Mouse (Mus musculus) kidney, embryonic 14.5 days (tissue): ENCODE data around the gene Ctnnbl1. TPM values are rescaled to one million over a fixed set of nuclear protein-coding genes. Genes with fewer than 3 reads are reported as not detected.

Experiments used
- ATAC-seq: fragments of 200-750 bp; cut with Nextera tagmentation; 2 replicates; pipeline ENCODE4 v1.8.0; 2017; ENCODE audit warnings: moderate number of reproducible peaks, mild to moderate bottlenecking, moderate TSS enrichment, moderate library complexity; ENCODE audit not compliant: low FRiP score, low TSS enrichment
- H3K27ac ChIP-seq: fragments of 300-500 bp; sonication (generic); 2 replicates; pipeline ENCODE4 v1.5.1; 2014; ENCODE audit warnings: low read depth, mild to moderate bottlenecking, low read length, moderate library complexity, mixed read lengths
- H3K27me3 ChIP-seq: fragments of 300-500 bp; sonication (generic); 2 replicates; pipeline ENCODE4 v1.6.1; 2014; ENCODE audit warnings: mild to moderate bottlenecking, low read length; ENCODE audit not compliant: control insufficient read depth, insufficient read depth
- H3K36me3 ChIP-seq: fragments of 300-500 bp; sonication (generic); 2 replicates; pipeline ENCODE4 v1.6.1; 2014; ENCODE audit warnings: low read length, mixed read lengths; ENCODE audit not compliant: control insufficient read depth, insufficient read depth
- H3K4me1 ChIP-seq: fragments of 300-500 bp; sonication (generic); 2 replicates; pipeline ENCODE4 v1.6.1; 2014; ENCODE audit warnings: low read length, mixed read lengths; ENCODE audit not compliant: control insufficient read depth, insufficient read depth
- H3K4me2 ChIP-seq: fragments of 300-500 bp; sonication (generic); replicated peaks from 2 replicates; pipeline ENCODE4 v1.6.1; 2014; ENCODE audit warnings: low read depth, mild to moderate bottlenecking, low read length
- H3K4me3 ChIP-seq: fragments of 300-500 bp; sonication (generic); 2 replicates; pipeline ENCODE4 v1.5.1; 2014; ENCODE audit warnings: mild to moderate bottlenecking, low read length
- H3K9ac ChIP-seq: fragments of 300-500 bp; sonication (generic); 2 replicates; pipeline ENCODE4 v1.6.1; 2014; ENCODE audit warnings: low read depth, mild to moderate bottlenecking, low read length, moderate library complexity
- H3K9me3 ChIP-seq: fragments of 300-500 bp; sonication (generic); 2 replicates; pipeline ENCODE4 v1.6.1; 2016; ENCODE audit warnings: low read length; ENCODE audit not compliant: control insufficient read depth
- WGBS: fragments of 180-500 bp; shearing (Covaris S2); extraction: QIAGEN DNeasy Blood & Tissue Kit; methylation state at CpG from one replicate; pipeline ENCODE4 v1.1.7; 2014; 5-methylcytosine and 5-hydroxymethylcytosine counted together
- polyA plus RNA-seq: library from polyadenylated mRNA; unstranded; fragments of >200 nt; fragmentation: Nextera tagmentation; extraction: Ambion mirVana; gene quantifications from 2 replicates; pipeline ENCODE4 v1.2.1, GENCODE M21; 2014

Ctnnbl1 gene
- polyA plus RNA-seq, 1 experiment from 2014 or later: 77.1 TPM

GRCm38 (mm10) chr2:157783152-157783551, 46.0 kb downstream of the Ctnnbl1 start:
- Histone ChIP-seq H3K4me2 (no peak overlapping the region), H3K4me1 (no peaks in the 10 kb centered on the region), H3K36me3 (peaks cover 10% of the 10 kb centered on the region), H3K27me3 (no peaks in the 10 kb centered on the region), H3K4me3 (no peak overlapping the region), H3K9ac (no peak overlapping the region), H3K27ac (no peak overlapping the region), H3K9me3 (no peaks in the 10 kb centered on the region)
- no peak for ATAC-seq
- 91% methylated on average over 16 of the region's 16 CpGs for WGBS

GRCm38 (mm10) chr2:157784238-157784637, 47.0 kb downstream of the Ctnnbl1 start:
- 63% methylated on average over 6 of the region's 6 CpGs for WGBS
- ATAC-seq: no peak

GRCm38 (mm10) chr2:157784647-157785046, 47.4 kb downstream of the Ctnnbl1 start:
- H3K9ac ChIP-seq: no peak overlapping the region
- no peaks in the 10 kb centered on the region for H3K27me3 ChIP-seq
- no peaks in the 10 kb centered on the region for H3K9me3 ChIP-seq
- H3K4me3 ChIP-seq: no peak overlapping the region
- ATAC-seq: no peak
- 75% methylated on average over 2 of the region's 2 CpGs for WGBS
- H3K4me2 ChIP-seq: no peak overlapping the region
- 0 out of 2 replicates have a peak, but pooled peaks cover 3% of the 10 kb centered on the region for H3K4me1 ChIP-seq
- no peak overlapping the region for H3K27ac ChIP-seq
- H3K36me3 ChIP-seq: peaks cover 10% of the 10 kb centered on the region

More at GRCm38 (mm10) chr2:157784238-157784637, 47.0 kb downstream of the Ctnnbl1 start:
- no peak overlapping the region for H3K4me2 ChIP-seq
- no peak overlapping the region for H3K4me3 ChIP-seq
- peaks cover 12% of the 10 kb centered on the region for H3K36me3 ChIP-seq
- 0 out of 2 replicates have a peak, but pooled peaks cover 2% of the 10 kb centered on the region for H3K4me1 ChIP-seq
- no peak overlapping the region for H3K27ac ChIP-seq
- H3K9ac ChIP-seq: no peak overlapping the region
- no peaks in the 10 kb centered on the region for H3K27me3 ChIP-seq
- H3K9me3 ChIP-seq: no peaks in the 10 kb centered on the region

GRCm38 (mm10) chr2:157789226-157789625, 52.0 kb downstream of the Ctnnbl1 start:
- Histone ChIP-seq H3K9ac (no peak overlapping the region), H3K4me2 (no peak overlapping the region), H3K9me3 (no peaks in the 10 kb centered on the region), H3K4me1 (peaks cover 7% of the 10 kb centered on the region; the same call in 1 of the 2 replicates), H3K4me3 (no peak overlapping the region), H3K36me3 (peaks cover 3% of the 10 kb centered on the region; the same call in 1 of the 2 replicates), H3K27me3 (no peaks in the 10 kb centered on the region), H3K27ac (no peak overlapping the region)
- no peak for ATAC-seq
- 78% methylated on average over 7 of the region's 7 CpGs for WGBS

- no peaks in the 10 kb centered on the region for H3K27me3 ChIP-seq
- no peak overlapping the region for H3K4me2 ChIP-seq
- H3K4me3 ChIP-seq: no peak overlapping the region
- 90% methylated on average over 8 of the region's 8 CpGs for WGBS
- peaks cover 3% of the 10 kb centered on the region; the same call in 1 of the 2 replicates for H3K36me3 ChIP-seq
- H3K4me1 ChIP-seq: peaks cover 7% of the 10 kb centered on the region; the same call in 1 of the 2 replicates
- no peak overlapping the region for H3K27ac ChIP-seq
- no peaks in the 10 kb centered on the region for H3K9me3 ChIP-seq
- ATAC-seq: no peak
- H3K9ac ChIP-seq: no peak overlapping the region
Measured at GRCm38 (mm10) chr2:157790836-157791495, 53.8 kb downstream of the Ctnnbl1 start.

- no peaks in the 10 kb centered on the region for H3K27me3 ChIP-seq
- no peak overlapping the region for H3K9ac ChIP-seq
- WGBS: 50% methylated on average over 14 of the region's 14 CpGs
- no peak overlapping the region for H3K27ac ChIP-seq
- ATAC-seq: peak; percentile 62; the same call in 1 of the 2 replicates
- peaks cover 7% of the 10 kb centered on the region; the same call in 1 of the 2 replicates for H3K4me1 ChIP-seq
- no peak overlapping the region for H3K4me2 ChIP-seq
- no peaks in the 10 kb centered on the region for H3K9me3 ChIP-seq
- peaks cover 3% of the 10 kb centered on the region; the same call in 1 of the 2 replicates for H3K36me3 ChIP-seq
- H3K4me3 ChIP-seq: no peak overlapping the region
Measured at GRCm38 (mm10) chr2:157791528-157792162, 54.4 kb downstream of the Ctnnbl1 start.

- H3K27me3 ChIP-seq: no peaks in the 10 kb centered on the region
- ATAC-seq: no peak
- no peak overlapping the region for H3K4me3 ChIP-seq
- no peak overlapping the region for H3K9ac ChIP-seq
- no peak overlapping the region for H3K27ac ChIP-seq
- H3K36me3 ChIP-seq: peaks cover 3% of the 10 kb centered on the region; the same call in 1 of the 2 replicates
- WGBS: 87% methylated on average over 10 of the region's 10 CpGs
- H3K9me3 ChIP-seq: no peaks in the 10 kb centered on the region
- peaks cover 7% of the 10 kb centered on the region; the same call in 1 of the 2 replicates for H3K4me1 ChIP-seq
- H3K4me2 ChIP-seq: no peak overlapping the region
Measured at GRCm38 (mm10) chr2:157792840-157793552, 55.8 kb downstream of the Ctnnbl1 start.

- no peak overlapping the region for H3K27ac ChIP-seq
- no peaks in the 10 kb centered on the region for H3K9me3 ChIP-seq
- ATAC-seq: no peak
- no peaks in the 10 kb centered on the region for H3K27me3 ChIP-seq
- peaks cover 3% of the 10 kb centered on the region; the same call in 1 of the 2 replicates for H3K36me3 ChIP-seq
- no peak overlapping the region for H3K4me2 ChIP-seq
- 73% methylated on average over 8 of the region's 8 CpGs for WGBS
- H3K4me1 ChIP-seq: peaks cover 7% of the 10 kb centered on the region; the same call in 1 of the 2 replicates
- H3K9ac ChIP-seq: no peak overlapping the region
- H3K4me3 ChIP-seq: no peak overlapping the region
Measured at GRCm38 (mm10) chr2:157793851-157794332, 56.7 kb downstream of the Ctnnbl1 start.
